Mouse (Mus musculus): ENCODE data around the gene Mgme1. TPM values are rescaled to one million over a fixed set of nuclear protein-coding genes. Genes with fewer than 3 reads are reported as not detected.

Gene Mgme1
- total and polyA plus RNA-seq, 2 experiments from 2014 or later: 11.1 to 12.6 TPM

- H3K9me3 ChIP-seq (replicated peaks; ENCODE audit: control insufficient read depth, low read length): no peaks in the 10 kb centered on the region
- H3K27me3 ChIP-seq (ENCODE audit: control insufficient read depth, insufficient read depth, low read length): peaks cover 75% of the 10 kb centered on the region
- ATAC-seq (ENCODE audit: insufficient read depth, low read depth) (peak; percentile 19; the same call in 1 of the 2 replicates), DNase-seq (ENCODE audit: low spot score) (no peak)
- peak overlapping the region; percentile 39 for H3K9ac ChIP-seq (replicated peaks; ENCODE audit: low read depth, low read length)
- peak overlapping the region; percentile 63 for H3K4me3 ChIP-seq (ENCODE audit: low read depth, low read length)
- no peak overlapping the region for H3K27ac ChIP-seq (ENCODE audit: low read depth)
- no peak for TF ChIP-seq CTCF (IDR thresholded peaks at IDR 0.05; ENCODE audit: low read depth)
- no peak for TF ChIP-seq EP300 (IDR thresholded peaks at IDR 0.05; ENCODE audit: low read depth)
- WGBS: under 1% methylated on average over 39 of the region's 41 CpGs
- peaks cover 21% of the 10 kb centered on the region for H3K4me1 ChIP-seq (ENCODE audit: control insufficient read depth, insufficient read depth)
- H3K36me3 ChIP-seq (replicated peaks; ENCODE audit: control insufficient read depth, insufficient read depth, low read length): no peaks in the 10 kb centered on the region
- peak overlapping the region; percentile 96 for H3K4me2 ChIP-seq (ENCODE audit: low read depth, low read length)
Measured at GRCm38 (mm10) chr2:144330352-144330959, 60.0 kb downstream of the Mgme1 start.

Other genes starting within 250 kb of the Mgme1 start
- gene Banf2, start 237.6 kb upstream of the Mgme1 start, total RNA-seq (2014; rRNA removed; ENCODE audit: low replicate concordance): not detected in 2 replicates
- gene Banf2, start 237.6 kb upstream of the Mgme1 start, polyA plus RNA-seq (2015; fragmentation: Nextera tagmentation; extraction: Ambion mirVana): not detected in 2 replicates
- 80.2 and 146 TPM in 2 replicates for gene Snx5, start 243 bp downstream of the Mgme1 start, total RNA-seq (2014; rRNA removed; ENCODE audit: low replicate concordance)
- 55.7 and 65.6 TPM in 2 replicates for gene Snx5, start 243 bp downstream of the Mgme1 start, polyA plus RNA-seq (2015; fragmentation: Nextera tagmentation; extraction: Ambion mirVana)
- gene Ovol2, start 61.5 kb downstream of the Mgme1 start, total RNA-seq (2014; rRNA removed; ENCODE audit: low replicate concordance): not detected in 2 replicates
- not detected in 2 replicates for gene Ovol2, start 61.5 kb downstream of the Mgme1 start, polyA plus RNA-seq (2015; fragmentation: Nextera tagmentation; extraction: Ambion mirVana)
- 13.6 and 25.0 TPM in 2 replicates for gene Kat14, start 98.3 kb downstream of the Mgme1 start, total RNA-seq (2014; rRNA removed; ENCODE audit: low replicate concordance)
- 17.9 and 20.2 TPM in 2 replicates for gene Kat14, start 98.3 kb downstream of the Mgme1 start, polyA plus RNA-seq (2015; fragmentation: Nextera tagmentation; extraction: Ambion mirVana)
- gene Pet117, start 98.3 kb downstream of the Mgme1 start, total RNA-seq (2014; rRNA removed; ENCODE audit: low replicate concordance): not detected in 2 replicates
- gene Pet117, start 98.3 kb downstream of the Mgme1 start, polyA plus RNA-seq (2015; fragmentation: Nextera tagmentation; extraction: Ambion mirVana): 2.9 and 3.2 TPM in 2 replicates

Measured in heart, postnatal 0 days (tissue).